Mouse (Mus musculus) forebrain, embryonic 15.5 days (tissue): ENCODE measurements around the gene Aldh8a1. TPM values are rescaled to one million over a fixed set of nuclear protein-coding genes. Genes with fewer than 3 reads are reported as not detected.

Experiments
- ATAC-seq: fragments of 200-750 bp; cut with Nextera tagmentation; replicated peaks from 2 replicates; pipeline ENCODE4 v1.8.0; 2017; ENCODE audit warnings: mild to moderate bottlenecking, moderate TSS enrichment, moderate library complexity
- H3K27ac ChIP-seq: fragments of 300-500 bp; sonication (generic); replicated peaks from 2 replicates; pipeline ENCODE4 v1.5.1; 2015; ENCODE audit warnings: mild to moderate bottlenecking, inconsistent platforms
- H3K27me3 ChIP-seq: fragments of 300-500 bp; sonication (generic); 2 replicates; pipeline ENCODE4 v1.6.1; 2015; ENCODE audit warnings: inconsistent platforms
- H3K36me3 ChIP-seq: fragments of 300-500 bp; sonication (generic); 2 replicates; pipeline ENCODE4 v1.6.1; 2015; ENCODE audit warnings: mild to moderate bottlenecking, inconsistent platforms
- H3K4me1 ChIP-seq: fragments of 300-500 bp; sonication (generic); 2 replicates; pipeline ENCODE4 v1.6.1; 2015; ENCODE audit warnings: inconsistent platforms
- H3K4me2 ChIP-seq: fragments of 300-500 bp; sonication (generic); replicated peaks from 2 replicates; pipeline ENCODE4 v1.6.1; 2015; ENCODE audit warnings: mild to moderate bottlenecking, inconsistent platforms
- H3K4me3 ChIP-seq: fragments of 300-500 bp; sonication (generic); 2 replicates; pipeline ENCODE4 v1.5.1; 2015; ENCODE audit warnings: mild to moderate bottlenecking, inconsistent platforms
- H3K9ac ChIP-seq: fragments of 300-500 bp; sonication (generic); replicated peaks from 2 replicates; pipeline ENCODE4 v1.6.1; 2015; ENCODE audit warnings: mild to moderate bottlenecking, inconsistent platforms
- H3K9me3 ChIP-seq: fragments of 300-500 bp; sonication (generic); 2 replicates; pipeline ENCODE4 v1.6.1; 2016; ENCODE audit warnings: inconsistent platforms
- WGBS: fragments of 180-500 bp; shearing (Covaris S2); methylation state at CpG from one replicate; pipeline ENCODE4 v1.1.7; 2015; ENCODE audit warnings: mixed read lengths; 5-methylcytosine and 5-hydroxymethylcytosine counted together
- polyA plus RNA-seq: library from polyadenylated mRNA; unstranded; fragments of >200 nt; fragmentation: Nextera tagmentation; extraction: Ambion mirVana; gene quantifications from 2 replicates; pipeline ENCODE4 v1.2.1, GENCODE M21; 2015

The Aldh8a1 gene
- polyA plus RNA-seq, 1 experiment from 2014 or later = not detected

DNA sequence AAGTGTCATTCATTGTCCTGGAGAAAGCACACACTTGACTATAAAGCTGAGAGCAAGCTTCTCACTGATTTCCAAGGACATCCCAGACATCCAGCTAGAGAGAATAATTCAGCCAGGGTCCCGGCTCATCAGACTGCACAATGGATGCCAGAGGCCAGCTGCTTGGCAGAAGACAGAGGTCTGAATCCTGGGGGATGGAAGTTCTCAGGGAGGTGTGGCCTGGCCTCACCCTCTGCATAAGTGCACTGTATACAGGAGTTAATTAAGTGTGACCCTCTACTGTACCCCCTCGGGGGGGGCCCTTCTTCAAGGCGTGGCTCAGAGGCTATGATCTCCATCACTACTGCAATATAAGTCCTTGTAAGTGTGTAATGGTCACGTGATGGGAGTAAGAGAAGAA is 24.2 kb downstream of the Aldh8a1 start:
- Histone ChIP-seq H3K9ac (no peak overlapping the region), H3K27ac (no peak overlapping the region), H3K27me3 (no peaks in the 10 kb centered on the region), H3K4me3 (no peak overlapping the region), H3K4me2 (no peak overlapping the region), H3K36me3 (no peaks in the 10 kb centered on the region), H3K9me3 (no peaks in the 10 kb centered on the region), H3K4me1 (no peaks in the 10 kb centered on the region)
- WGBS = 63% methylated on average over 4 of the region's 4 CpGs
- ATAC-seq = no peak

- H3K4me2 ChIP-seq = no peak overlapping the region
- no peak overlapping the region for H3K4me3 ChIP-seq
- H3K27ac ChIP-seq = no peak overlapping the region
- no peaks in the 10 kb centered on the region for H3K4me1 ChIP-seq
- no peaks in the 10 kb centered on the region for H3K27me3 ChIP-seq
- no peak for ATAC-seq
- no peaks in the 10 kb centered on the region for H3K9me3 ChIP-seq
- no peaks in the 10 kb centered on the region for H3K36me3 ChIP-seq
- WGBS = 94% methylated on average over 4 of the region's 4 CpGs
- H3K9ac ChIP-seq = no peak overlapping the region
Measured at GRCm38 (mm10) chr10:21404822-21405221, 27.7 kb downstream of the Aldh8a1 start.

DNA sequence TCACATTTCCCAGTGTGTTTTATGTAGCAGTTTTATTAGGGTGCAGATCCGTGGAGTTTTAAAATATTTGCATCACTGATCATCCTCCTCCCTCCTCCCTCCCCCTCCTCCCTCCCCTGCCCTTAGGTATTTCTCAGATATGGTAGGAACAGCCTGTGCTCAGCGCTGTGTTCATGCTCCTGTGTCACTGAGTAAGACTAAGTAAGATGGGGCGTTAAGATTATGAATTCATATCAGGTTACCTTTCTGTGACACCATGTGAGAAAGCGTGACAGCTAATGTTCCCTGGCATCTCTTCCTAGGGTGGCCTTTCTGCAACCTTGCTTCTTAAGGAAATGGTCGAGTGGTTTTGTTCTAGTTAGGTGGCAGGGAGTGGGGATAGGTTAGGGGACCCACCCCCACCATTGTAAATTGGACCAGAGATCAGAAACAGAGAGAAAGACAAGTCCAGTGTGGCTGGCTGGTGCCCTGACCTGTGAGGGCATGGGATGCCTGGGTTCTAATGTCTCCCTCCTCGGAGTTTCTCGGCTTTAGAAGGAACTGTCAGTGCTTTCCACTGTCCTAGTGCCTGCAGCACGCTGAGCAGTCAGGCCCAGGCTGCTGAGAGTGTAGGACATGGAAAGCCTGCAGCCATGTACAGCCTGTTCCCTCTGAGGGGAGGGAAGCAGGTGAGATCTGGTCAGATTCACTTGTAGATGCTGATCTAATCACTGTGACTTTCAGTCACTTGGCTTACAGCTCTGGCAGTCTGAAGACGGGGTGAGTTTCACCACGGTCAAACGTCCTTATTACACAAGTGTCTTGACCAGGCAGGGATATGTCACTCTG is 28.8 kb downstream of the Aldh8a1 start:
- Histone ChIP-seq H3K4me1 (no peaks in the 10 kb centered on the region), H3K27ac (no peak overlapping the region), H3K27me3 (no peaks in the 10 kb centered on the region), H3K4me3 (no peak overlapping the region), H3K4me2 (no peak overlapping the region), H3K36me3 (no peaks in the 10 kb centered on the region), H3K9me3 (no peaks in the 10 kb centered on the region), H3K9ac (no peak overlapping the region)
- 79% methylated on average over 11 of the region's 11 CpGs for WGBS
- no peak for ATAC-seq

GRCm38 (mm10) chr10:21410711-21411110 is 33.6 kb downstream of the Aldh8a1 start:
- no peak overlapping the region for H3K4me2 ChIP-seq
- no peaks in the 10 kb centered on the region for H3K27me3 ChIP-seq
- H3K36me3 ChIP-seq = no peaks in the 10 kb centered on the region
- H3K4me1 ChIP-seq = no peaks in the 10 kb centered on the region
- ATAC-seq = no peak
- no peak overlapping the region for H3K27ac ChIP-seq
- H3K9ac ChIP-seq = no peak overlapping the region
- H3K9me3 ChIP-seq = no peaks in the 10 kb centered on the region
- WGBS = 67% methylated on average over 5 of the region's 5 CpGs
- H3K4me3 ChIP-seq = no peak overlapping the region

DNA sequence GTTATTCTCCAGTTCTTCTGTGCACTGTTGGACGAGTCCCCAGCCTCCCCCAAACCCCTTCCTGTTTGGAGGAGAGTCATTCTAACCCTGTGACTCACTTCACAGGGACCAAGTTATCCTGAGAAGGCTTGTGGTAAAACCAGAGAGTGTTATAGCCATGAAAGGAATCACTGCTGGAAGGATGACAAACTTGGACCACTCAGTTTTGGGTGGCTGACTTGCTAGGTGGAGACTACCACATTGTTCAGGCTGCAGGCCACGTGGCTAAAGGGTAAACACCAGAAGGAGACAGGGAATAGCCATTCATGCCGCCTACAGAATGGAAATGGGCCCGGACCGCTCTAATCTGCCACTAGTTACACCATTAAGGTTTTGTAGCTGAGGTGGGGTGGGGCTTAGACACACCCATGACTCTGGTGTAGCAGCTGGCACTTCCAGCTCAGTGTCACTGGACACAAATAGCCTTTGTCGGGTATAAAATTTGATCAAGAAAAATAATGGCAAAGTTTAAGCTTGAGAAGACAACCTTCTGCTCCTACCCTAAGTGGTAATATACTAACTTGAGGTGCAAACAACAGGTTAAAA is 34.6 kb downstream of the Aldh8a1 start:
- Histone ChIP-seq H3K27me3 (no peaks in the 10 kb centered on the region), H3K27ac (no peak overlapping the region), H3K4me3 (no peak overlapping the region), H3K9me3 (no peaks in the 10 kb centered on the region), H3K4me2 (no peak overlapping the region), H3K4me1 (no peaks in the 10 kb centered on the region), H3K9ac (no peak overlapping the region), H3K36me3 (no peaks in the 10 kb centered on the region)
- ATAC-seq = no peak
- 76% methylated on average over 6 of the region's 6 CpGs for WGBS

GRCm38 (mm10) chr10:21415031-21415430 is 37.9 kb downstream of the Aldh8a1 start:
- Histone ChIP-seq H3K27me3 (no peaks in the 10 kb centered on the region), H3K9me3 (no peaks in the 10 kb centered on the region)
- WGBS = 80% methylated on average over 4 of the region's 4 CpGs

DNA sequence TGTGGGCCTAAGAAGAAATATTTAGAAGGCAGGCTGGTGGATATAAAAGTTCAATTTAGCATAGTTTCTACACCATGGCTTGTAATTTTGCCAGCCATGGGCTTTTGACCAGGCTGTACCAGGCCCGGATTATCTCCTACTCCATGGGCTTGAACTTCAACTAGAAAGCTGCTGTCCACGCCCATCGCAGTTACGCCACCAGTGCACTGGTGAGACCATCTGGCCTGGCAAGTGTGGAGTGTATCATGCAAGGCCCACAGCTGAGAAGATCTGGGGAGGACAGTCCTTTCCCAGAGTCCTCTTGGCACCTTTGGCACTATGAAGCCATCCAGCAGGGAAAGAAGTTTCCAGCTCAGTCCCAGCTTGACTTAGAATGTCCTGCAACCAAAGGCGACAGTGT is 39.1 kb downstream of the Aldh8a1 start:
- no peaks in the 10 kb centered on the region for H3K4me1 ChIP-seq
- H3K9me3 ChIP-seq = no peaks in the 10 kb centered on the region
- H3K27me3 ChIP-seq = no peaks in the 10 kb centered on the region
- H3K4me2 ChIP-seq = no peak overlapping the region
- WGBS = 93% methylated on average over 5 of the region's 5 CpGs
- no peak for ATAC-seq
- H3K27ac ChIP-seq = no peak overlapping the region
- no peak overlapping the region for H3K9ac ChIP-seq
- no peak overlapping the region for H3K4me3 ChIP-seq
- H3K36me3 ChIP-seq = no peaks in the 10 kb centered on the region

More at GRCm38 (mm10) chr10:21415031-21415430, 37.9 kb downstream of the Aldh8a1 start:
- no peak overlapping the region for H3K4me2 ChIP-seq
- H3K4me1 ChIP-seq = no peaks in the 10 kb centered on the region
- H3K36me3 ChIP-seq = no peaks in the 10 kb centered on the region
- H3K9ac ChIP-seq = no peak overlapping the region
- no peak overlapping the region for H3K27ac ChIP-seq
- no peak for ATAC-seq
- H3K4me3 ChIP-seq = no peak overlapping the region

DNA sequence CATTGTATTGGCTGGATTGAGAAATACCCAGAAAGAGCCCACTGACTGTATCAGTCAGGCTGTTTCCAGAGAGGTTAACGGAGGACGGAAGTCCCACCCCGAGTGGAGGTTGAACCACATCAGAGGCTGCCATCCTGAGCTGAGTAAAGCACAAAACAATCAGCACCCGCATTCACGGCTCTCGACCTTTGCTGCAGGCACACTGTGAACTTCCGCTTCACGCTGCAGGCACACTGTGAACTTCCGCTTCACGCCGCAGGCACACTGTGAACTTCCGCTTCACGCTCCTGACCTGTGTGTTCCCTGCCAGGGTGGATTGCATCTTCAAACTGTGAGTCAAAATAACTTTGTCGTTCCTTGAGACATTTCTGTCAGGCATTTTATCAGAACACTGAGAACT is 42.1 kb downstream of the Aldh8a1 start:
- 85% methylated on average over 14 of the region's 14 CpGs for WGBS
- H3K4me3 ChIP-seq = no peak overlapping the region

GRCm38 (mm10) chr10:21420457-21421424 is 43.6 kb downstream of the Aldh8a1 start:
- H3K9ac ChIP-seq = no peak overlapping the region
- H3K36me3 ChIP-seq = no peaks in the 10 kb centered on the region
- no peak overlapping the region for H3K27ac ChIP-seq
- H3K4me3 ChIP-seq = no peak overlapping the region
- ATAC-seq = no peak
- 76% methylated on average over 24 of the region's 24 CpGs for WGBS
- no peaks in the 10 kb centered on the region for H3K4me1 ChIP-seq
- no peaks in the 10 kb centered on the region for H3K27me3 ChIP-seq
- H3K4me2 ChIP-seq = no peak overlapping the region
- H3K9me3 ChIP-seq = no peaks in the 10 kb centered on the region

More for the DNA sequence above, 42.1 kb downstream of the Aldh8a1 start:
- no peaks in the 10 kb centered on the region for H3K9me3 ChIP-seq
- H3K27ac ChIP-seq = no peak overlapping the region
- H3K4me2 ChIP-seq = no peak overlapping the region
- H3K27me3 ChIP-seq = no peaks in the 10 kb centered on the region
- no peak for ATAC-seq
- no peaks in the 10 kb centered on the region for H3K4me1 ChIP-seq
- no peaks in the 10 kb centered on the region for H3K36me3 ChIP-seq
- no peak overlapping the region for H3K9ac ChIP-seq

DNA sequence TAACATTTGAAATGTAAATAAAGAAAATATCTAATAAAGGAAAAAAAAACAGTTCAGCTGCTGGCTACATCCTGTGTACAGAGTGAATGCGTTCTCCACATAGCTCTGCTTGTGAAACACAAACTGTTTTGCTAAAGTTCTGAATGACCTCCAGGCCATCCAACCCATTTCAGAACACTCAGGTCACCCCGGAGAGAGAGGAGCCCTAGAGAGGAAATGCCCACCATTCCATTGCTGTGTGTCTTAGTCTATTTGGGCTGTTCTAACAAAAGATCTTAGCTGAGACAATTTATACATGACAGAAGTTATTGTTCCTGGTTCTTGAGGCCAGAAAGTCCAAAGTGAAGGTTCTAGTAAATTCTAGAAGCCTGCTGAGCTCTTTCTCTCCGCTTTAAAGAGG is 49.4 kb downstream of the Aldh8a1 start:
- Histone ChIP-seq H3K36me3 (no peaks in the 10 kb centered on the region), H3K4me1 (peaks cover 4% of the 10 kb centered on the region; the same call in 1 of the 2 replicates), H3K27ac (no peak overlapping the region), H3K9me3 (no peaks in the 10 kb centered on the region), H3K4me3 (no peak overlapping the region), H3K4me2 (no peak overlapping the region), H3K9ac (no peak overlapping the region), H3K27me3 (no peaks in the 10 kb centered on the region)
- whole genome bisulfite sequencing = 66% methylated on average over 3 of the region's 3 CpGs
- no peak for ATAC-seq

GRCm38 (mm10) chr10:21427996-21428395 is 50.9 kb downstream of the Aldh8a1 start:
- no peaks in the 10 kb centered on the region for H3K36me3 ChIP-seq
- H3K9ac ChIP-seq = no peak overlapping the region
- H3K4me3 ChIP-seq = no peak overlapping the region
- 72% methylated on average over 6 of the region's 6 CpGs for WGBS
- ATAC-seq = no peak
- peaks cover 4% of the 10 kb centered on the region; the same call in 1 of the 2 replicates for H3K4me1 ChIP-seq
- H3K27ac ChIP-seq = no peak overlapping the region
- H3K9me3 ChIP-seq = no peaks in the 10 kb centered on the region
- H3K4me2 ChIP-seq = no peak overlapping the region
- no peaks in the 10 kb centered on the region for H3K27me3 ChIP-seq

DNA sequence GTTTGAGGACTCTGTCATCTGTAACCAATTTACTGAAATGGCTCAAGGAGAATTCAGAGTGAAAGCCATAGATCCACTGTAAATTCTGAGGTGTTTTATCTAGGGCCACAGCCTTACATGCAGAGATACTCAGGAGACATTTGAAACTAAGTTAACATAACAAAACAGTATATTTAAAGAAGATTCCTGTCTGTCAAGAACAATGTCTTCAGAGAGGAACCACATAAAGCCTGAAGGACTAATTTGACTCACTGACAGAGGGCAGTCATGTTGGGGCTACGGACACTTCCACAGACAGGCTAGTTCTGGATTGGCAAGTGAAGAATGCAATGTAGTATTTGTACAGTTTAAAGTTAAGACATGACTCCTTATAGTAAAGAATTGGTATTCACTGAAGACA is 62.2 kb downstream of the Aldh8a1 start:
- Histone ChIP-seq H3K4me1 (no peaks in the 10 kb centered on the region), H3K9ac (no peak overlapping the region), H3K4me2 (no peak overlapping the region), H3K4me3 (no peak overlapping the region), H3K9me3 (no peaks in the 10 kb centered on the region), H3K27me3 (no peaks in the 10 kb centered on the region), H3K27ac (no peak overlapping the region), H3K36me3 (no peaks in the 10 kb centered on the region)
- 77% methylated on average over 1 of the region's 1 CpGs for WGBS
- ATAC-seq = no peak
